Mouse (Mus musculus): ENCODE measurements at regions not wholly inside any gene's neighbourhood (a gene's known extent, or its start where the extent isn't known, plus 50 kb on each side); places are given as distances from the start of the nearest gene placed in this dataset.

DNA sequence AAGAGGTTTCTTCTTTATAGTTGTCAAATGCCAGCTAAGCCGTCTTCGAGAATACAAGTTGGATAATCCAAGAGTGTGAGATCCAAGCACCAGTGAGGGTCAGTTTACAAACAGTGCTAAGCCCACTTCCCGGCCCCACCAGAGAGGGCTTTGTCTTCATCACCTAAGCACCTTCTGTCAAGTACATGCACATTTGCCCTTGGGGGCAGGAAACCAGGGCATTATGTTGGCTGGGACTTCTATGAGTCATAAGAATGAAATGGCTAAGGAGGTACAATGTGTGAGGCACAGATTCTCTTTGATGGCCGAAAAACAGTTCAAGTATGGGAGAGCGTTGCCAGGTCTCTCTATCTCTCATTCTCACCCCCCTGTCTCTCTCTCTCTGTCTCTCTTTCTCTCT lies 387.1 kb downstream of the Nedd1 start:
- H3K27me3 ChIP-seq (replicated peaks; ENCODE audit: control insufficient read depth, insufficient read depth, low read length) = no peaks in the 10 kb centered on the region
- H3K27ac ChIP-seq (ENCODE audit: low read depth) = no peak overlapping the region
- peaks cover 8% of the 10 kb centered on the region; the same call in 1 of the 2 replicates for H3K4me1 ChIP-seq (replicated peaks; ENCODE audit: control insufficient read depth, insufficient read depth, low read length)
- no peak for ATAC-seq (replicated peaks; ENCODE audit: low FRiP score, low TSS enrichment, low read depth)
- H3K9me3 ChIP-seq (ENCODE audit: control insufficient read depth, low read length) = no peaks in the 10 kb centered on the region
- no peak for DNase-seq (ENCODE audit: low spot score)
- no peak overlapping the region for H3K9ac ChIP-seq (ENCODE audit: low read length)
- no peak overlapping the region for H3K4me3 ChIP-seq (ENCODE audit: low read depth, low read length)
- no peaks in the 10 kb centered on the region for H3K36me3 ChIP-seq (ENCODE audit: control insufficient read depth, insufficient read depth, low read length)
- 80% methylated on average over 5 of the region's 5 CpGs for WGBS
- H3K4me2 ChIP-seq (ENCODE audit: low read length) = no peak overlapping the region

DNA sequence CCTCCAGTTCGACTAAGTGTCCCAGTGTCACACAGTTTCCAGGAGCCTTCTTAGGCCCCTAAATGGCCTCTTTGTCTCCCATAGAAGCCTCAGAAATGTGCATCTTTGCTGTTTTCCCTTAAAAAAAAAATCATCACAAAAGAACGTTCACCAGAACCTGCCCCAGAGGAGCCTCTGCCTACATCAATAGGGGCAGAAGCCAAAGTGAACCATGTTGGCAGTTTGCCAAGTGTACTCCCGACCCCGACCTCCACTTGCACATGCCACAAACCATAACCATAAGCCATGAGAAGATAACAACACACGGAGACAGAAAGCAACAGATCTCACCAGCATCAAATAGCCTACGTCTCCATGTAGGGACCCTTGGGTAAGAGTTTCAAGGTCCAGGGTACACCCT lies 388.4 kb downstream of the Nedd1 start:
- no peak overlapping the region for H3K4me2 ChIP-seq (ENCODE audit: low read length)
- DNase-seq (ENCODE audit: low spot score) (peak; percentile 60), ATAC-seq (replicated peaks; ENCODE audit: low FRiP score, low TSS enrichment, low read depth) (0 out of 2 replicates have a peak, but pooled peaks have one; percentile 27)
- no peaks in the 10 kb centered on the region for H3K36me3 ChIP-seq (ENCODE audit: control insufficient read depth, insufficient read depth, low read length)
- no peak overlapping the region for H3K27ac ChIP-seq (ENCODE audit: low read depth)
- no peaks in the 10 kb centered on the region for H3K27me3 ChIP-seq (replicated peaks; ENCODE audit: control insufficient read depth, insufficient read depth, low read length)
- no peak overlapping the region for H3K4me3 ChIP-seq (ENCODE audit: low read depth, low read length)
- H3K9me3 ChIP-seq (ENCODE audit: control insufficient read depth, low read length) = no peaks in the 10 kb centered on the region
- WGBS = 38% methylated on average over 6 of the region's 6 CpGs
- no peak overlapping the region for H3K9ac ChIP-seq (ENCODE audit: low read length)
- peaks cover 8% of the 10 kb centered on the region; the same call in 1 of the 2 replicates for H3K4me1 ChIP-seq (replicated peaks; ENCODE audit: control insufficient read depth, insufficient read depth, low read length)

DNA sequence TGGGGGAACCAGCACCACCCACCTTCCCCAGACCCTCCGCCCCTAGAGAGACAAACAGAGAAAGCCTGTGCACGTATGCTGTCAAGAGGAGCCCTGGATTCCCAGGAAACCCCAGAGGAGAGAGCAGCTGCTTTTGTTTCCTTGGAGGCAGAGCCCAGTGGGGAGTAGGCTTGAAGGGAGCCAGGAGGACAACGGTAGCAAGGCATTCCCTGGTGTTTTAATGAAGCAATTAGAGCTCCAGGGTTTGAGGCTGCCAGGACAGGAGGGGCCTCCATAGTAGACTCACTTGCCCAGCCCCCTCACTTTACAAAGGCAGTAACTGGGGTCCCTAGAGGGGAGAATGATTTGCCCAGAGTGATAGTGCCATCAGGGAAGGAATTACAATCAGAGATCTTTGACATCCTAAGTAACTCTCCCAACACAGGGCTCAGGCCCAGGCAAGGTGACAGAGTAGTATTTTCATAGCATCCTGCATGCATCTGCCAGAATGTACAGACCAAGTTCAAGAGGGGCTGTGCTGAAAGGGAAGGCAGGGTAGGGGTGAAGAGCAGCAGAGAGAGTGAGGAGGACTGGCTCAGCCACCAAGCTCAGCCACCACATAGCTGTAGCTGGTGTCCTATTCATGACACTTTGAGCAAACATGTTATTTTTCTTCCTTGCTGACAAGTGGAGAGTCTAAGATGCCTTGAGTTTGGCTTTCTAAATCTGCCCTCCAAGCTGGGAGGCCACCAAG lies 389.0 kb downstream of the Nedd1 start:
- H3K4me1 ChIP-seq (replicated peaks; ENCODE audit: control insufficient read depth, insufficient read depth, low read length) = peaks cover 8% of the 10 kb centered on the region; the same call in 1 of the 2 replicates
- WGBS = 13% methylated on average over 3 of the region's 3 CpGs
- no peaks in the 10 kb centered on the region for H3K9me3 ChIP-seq (ENCODE audit: control insufficient read depth, low read length)
- H3K9ac ChIP-seq (ENCODE audit: low read length) = no peak overlapping the region
- no peaks in the 10 kb centered on the region for H3K27me3 ChIP-seq (replicated peaks; ENCODE audit: control insufficient read depth, insufficient read depth, low read length)
- DNase-seq (ENCODE audit: low spot score) = no peak
- no peak overlapping the region for H3K4me2 ChIP-seq (ENCODE audit: low read length)
- H3K27ac ChIP-seq (ENCODE audit: low read depth) = no peak overlapping the region
- no peaks in the 10 kb centered on the region for H3K36me3 ChIP-seq (ENCODE audit: control insufficient read depth, insufficient read depth, low read length)
- ATAC-seq (replicated peaks; ENCODE audit: low FRiP score, low TSS enrichment, low read depth) = 0 out of 2 replicates have a peak, but pooled peaks have one; percentile 50
- H3K4me3 ChIP-seq (ENCODE audit: low read depth, low read length) = no peak overlapping the region

DNA sequence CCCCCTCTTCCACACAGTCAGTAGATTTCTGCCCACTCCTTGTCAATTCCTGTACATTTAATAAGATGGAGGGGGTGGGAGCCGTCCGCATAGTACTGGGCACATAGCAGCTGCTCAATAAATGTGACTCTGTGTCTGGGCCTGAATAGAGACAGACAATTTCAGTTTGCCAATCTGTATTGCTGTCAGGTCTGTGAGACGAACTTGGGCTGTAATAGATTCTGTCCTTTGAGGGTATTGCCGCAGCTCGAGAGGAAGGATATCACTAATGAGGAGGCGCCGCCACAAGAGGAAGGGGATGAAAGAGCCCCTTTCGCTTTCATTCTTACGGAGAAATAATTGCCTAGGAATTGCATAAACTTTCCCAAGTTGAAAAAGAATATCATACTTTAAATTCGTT lies 392.1 kb downstream of the Nedd1 start:
- no peak for DNase-seq (ENCODE audit: low spot score)
- no peaks in the 10 kb centered on the region for H3K9me3 ChIP-seq (ENCODE audit: control insufficient read depth, low read length)
- H3K4me2 ChIP-seq (ENCODE audit: low read length) = no peak overlapping the region
- H3K27ac ChIP-seq (ENCODE audit: low read depth) = no peak overlapping the region
- H3K4me3 ChIP-seq (ENCODE audit: low read depth, low read length) = no peak overlapping the region
- no peak overlapping the region for H3K9ac ChIP-seq (ENCODE audit: low read length)
- no peaks in the 10 kb centered on the region for H3K27me3 ChIP-seq (replicated peaks; ENCODE audit: control insufficient read depth, insufficient read depth, low read length)
- no peak for ATAC-seq (replicated peaks; ENCODE audit: low FRiP score, low TSS enrichment, low read depth)
- H3K4me1 ChIP-seq (replicated peaks; ENCODE audit: control insufficient read depth, insufficient read depth, low read length) = peaks cover 8% of the 10 kb centered on the region; the same call in 1 of the 2 replicates
- 88% methylated on average over 10 of the region's 10 CpGs for WGBS
- H3K36me3 ChIP-seq (ENCODE audit: control insufficient read depth, insufficient read depth, low read length) = no peaks in the 10 kb centered on the region

DNA sequence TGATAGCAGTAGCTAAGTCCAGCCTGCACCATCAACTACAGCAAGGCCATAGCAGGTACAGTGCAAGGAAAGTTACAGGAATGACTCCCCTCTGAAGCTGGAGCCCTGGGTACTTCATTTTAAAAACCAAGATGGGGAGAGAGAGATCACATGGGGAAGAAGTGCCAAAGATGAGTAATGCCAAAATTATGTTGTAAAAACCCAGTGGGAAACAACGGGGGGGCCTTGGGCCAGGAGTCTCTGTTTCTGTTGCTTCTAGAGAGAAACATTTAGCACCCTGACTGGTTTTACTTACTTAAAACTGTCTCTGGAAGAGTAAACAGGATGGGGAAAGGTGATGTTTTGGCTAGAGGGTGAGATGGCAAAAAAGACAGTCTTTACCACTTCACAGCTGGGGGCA lies 392.6 kb downstream of the Nedd1 start:
- H3K27ac ChIP-seq (ENCODE audit: low read depth) = no peak overlapping the region
- DNase-seq (ENCODE audit: low spot score) (no peak), ATAC-seq (replicated peaks; ENCODE audit: low FRiP score, low TSS enrichment, low read depth) (no peak)
- H3K4me2 ChIP-seq (ENCODE audit: low read length) = no peak overlapping the region
- H3K4me3 ChIP-seq (ENCODE audit: low read depth, low read length) = no peak overlapping the region
- no peaks in the 10 kb centered on the region for H3K36me3 ChIP-seq (ENCODE audit: control insufficient read depth, insufficient read depth, low read length)
- WGBS = 42% methylated on average over 1 of the region's 1 CpGs
- no peaks in the 10 kb centered on the region for H3K27me3 ChIP-seq (replicated peaks; ENCODE audit: control insufficient read depth, insufficient read depth, low read length)
- no peak overlapping the region for H3K9ac ChIP-seq (ENCODE audit: low read length)
- peaks cover 8% of the 10 kb centered on the region; the same call in 1 of the 2 replicates for H3K4me1 ChIP-seq (replicated peaks; ENCODE audit: control insufficient read depth, insufficient read depth, low read length)
- H3K9me3 ChIP-seq (ENCODE audit: control insufficient read depth, low read length) = no peaks in the 10 kb centered on the region

DNA sequence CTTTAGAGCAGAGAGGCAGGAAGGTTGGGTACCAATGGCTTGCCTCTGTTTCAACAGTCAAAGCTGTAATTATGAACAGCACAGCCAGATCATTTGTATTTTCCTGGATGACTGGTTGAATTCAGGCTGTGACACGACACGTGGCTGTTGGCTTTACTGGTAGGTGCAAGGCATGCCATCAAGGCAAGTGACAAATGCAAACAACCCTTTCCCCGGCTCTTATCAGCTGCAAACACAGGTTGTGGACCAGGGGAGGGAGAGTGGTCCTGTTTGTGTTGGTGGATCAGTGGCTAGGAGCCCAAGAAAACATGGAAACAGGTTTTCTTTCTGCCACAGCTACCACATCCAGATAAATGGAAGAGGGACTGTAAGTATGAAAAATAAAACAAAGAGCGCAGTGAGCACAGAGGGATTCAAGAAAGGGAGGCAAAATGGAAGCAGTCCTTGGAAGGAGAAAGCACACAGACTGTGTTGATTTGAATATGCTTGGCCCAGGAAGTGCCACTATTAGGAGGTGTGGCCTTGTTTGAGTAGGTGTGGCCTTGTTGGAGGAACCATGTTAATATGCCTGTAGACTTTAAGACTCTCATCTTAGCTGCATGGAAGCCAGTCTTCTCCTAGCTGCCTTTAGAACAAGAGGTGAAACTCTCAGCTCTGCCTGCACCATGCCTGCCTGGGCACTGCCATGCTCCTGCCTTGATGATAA lies 396.8 kb downstream of the Nedd1 start:
- H3K4me2 ChIP-seq (ENCODE audit: low read length) = no peak overlapping the region
- no peaks in the 10 kb centered on the region for H3K4me1 ChIP-seq (replicated peaks; ENCODE audit: control insufficient read depth, insufficient read depth, low read length)
- no peak overlapping the region for H3K4me3 ChIP-seq (ENCODE audit: low read depth, low read length)
- ATAC-seq (replicated peaks; ENCODE audit: low FRiP score, low TSS enrichment, low read depth) (no peak), DNase-seq (ENCODE audit: low spot score) (no peak)
- no peaks in the 10 kb centered on the region for H3K9me3 ChIP-seq (ENCODE audit: control insufficient read depth, low read length)
- no peaks in the 10 kb centered on the region for H3K27me3 ChIP-seq (replicated peaks; ENCODE audit: control insufficient read depth, insufficient read depth, low read length)
- WGBS = 53% methylated on average over 4 of the region's 4 CpGs
- no peak overlapping the region for H3K9ac ChIP-seq (ENCODE audit: low read length)
- H3K36me3 ChIP-seq (ENCODE audit: control insufficient read depth, insufficient read depth, low read length) = no peaks in the 10 kb centered on the region
- no peak overlapping the region for H3K27ac ChIP-seq (ENCODE audit: low read depth)

DNA sequence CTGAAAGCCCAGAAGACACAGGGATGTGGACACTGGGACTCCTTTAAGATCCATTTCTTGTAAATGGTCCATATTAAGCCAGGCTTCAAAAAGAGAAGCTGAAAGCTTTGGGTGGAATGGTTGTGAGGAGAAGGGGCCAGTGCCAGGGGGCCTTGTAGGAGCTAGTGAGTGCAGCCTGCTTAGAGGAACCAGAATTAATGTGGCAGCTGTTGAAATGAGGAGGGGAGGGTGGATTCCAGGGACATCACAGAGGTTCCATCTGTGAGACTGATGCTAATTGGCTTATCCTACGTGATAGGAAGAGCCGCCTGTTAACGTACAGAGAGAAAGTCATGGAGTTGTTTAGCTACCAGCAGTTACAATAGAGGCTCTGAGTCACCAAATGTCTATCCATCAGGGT lies 407.6 kb downstream of the Nedd1 start:
- Histone ChIP-seq H3K4me2 (ENCODE audit: low read length) (no peak overlapping the region), H3K9me3 (ENCODE audit: control insufficient read depth, low read length) (no peaks in the 10 kb centered on the region), H3K4me1 (replicated peaks; ENCODE audit: control insufficient read depth, insufficient read depth, low read length) (no peaks in the 10 kb centered on the region), H3K27ac (ENCODE audit: low read depth) (no peak overlapping the region), H3K4me3 (ENCODE audit: low read depth, low read length) (no peak overlapping the region), H3K36me3 (ENCODE audit: control insufficient read depth, insufficient read depth, low read length) (no peaks in the 10 kb centered on the region), H3K9ac (ENCODE audit: low read length) (no peak overlapping the region), H3K27me3 (replicated peaks; ENCODE audit: control insufficient read depth, insufficient read depth, low read length) (no peaks in the 10 kb centered on the region)
- 60% methylated on average over 3 of the region's 3 CpGs for WGBS
- ATAC-seq (replicated peaks; ENCODE audit: low FRiP score, low TSS enrichment, low read depth) (no peak), DNase-seq (ENCODE audit: low spot score) (no peak)

DNA sequence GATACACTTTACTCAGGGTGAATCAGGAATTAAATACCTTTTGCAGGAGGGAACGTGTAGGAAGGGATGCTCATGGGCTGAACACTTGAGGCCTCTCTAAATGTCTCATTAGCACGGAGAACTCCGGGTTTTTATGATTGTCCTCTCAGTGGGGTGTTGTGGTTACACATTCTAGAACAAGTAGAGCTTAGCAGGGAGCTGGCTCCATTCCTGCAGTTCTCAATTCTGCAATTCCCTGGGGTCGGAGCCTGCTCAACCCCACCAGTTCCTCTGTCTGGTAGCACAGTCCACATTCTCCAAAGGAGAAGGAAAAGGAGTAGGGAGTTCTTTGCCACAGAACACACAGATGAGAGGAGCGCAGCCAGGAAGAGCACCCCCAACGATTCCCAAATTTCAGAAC lies 409.9 kb downstream of the Nedd1 start:
- H3K27ac ChIP-seq (ENCODE audit: low read depth) = no peak overlapping the region
- no peak overlapping the region for H3K4me3 ChIP-seq (ENCODE audit: low read depth, low read length)
- no peaks in the 10 kb centered on the region for H3K27me3 ChIP-seq (replicated peaks; ENCODE audit: control insufficient read depth, insufficient read depth, low read length)
- WGBS = 85% methylated on average over 6 of the region's 6 CpGs
- H3K9me3 ChIP-seq (ENCODE audit: control insufficient read depth, low read length) = no peaks in the 10 kb centered on the region
- H3K4me2 ChIP-seq (ENCODE audit: low read length) = no peak overlapping the region
- H3K9ac ChIP-seq (ENCODE audit: low read length) = no peak overlapping the region
- no peaks in the 10 kb centered on the region for H3K36me3 ChIP-seq (ENCODE audit: control insufficient read depth, insufficient read depth, low read length)
- no peaks in the 10 kb centered on the region for H3K4me1 ChIP-seq (replicated peaks; ENCODE audit: control insufficient read depth, insufficient read depth, low read length)
- DNase-seq (ENCODE audit: low spot score) = no peak
- ATAC-seq (replicated peaks; ENCODE audit: low FRiP score, low TSS enrichment, low read depth) = no peak

DNA sequence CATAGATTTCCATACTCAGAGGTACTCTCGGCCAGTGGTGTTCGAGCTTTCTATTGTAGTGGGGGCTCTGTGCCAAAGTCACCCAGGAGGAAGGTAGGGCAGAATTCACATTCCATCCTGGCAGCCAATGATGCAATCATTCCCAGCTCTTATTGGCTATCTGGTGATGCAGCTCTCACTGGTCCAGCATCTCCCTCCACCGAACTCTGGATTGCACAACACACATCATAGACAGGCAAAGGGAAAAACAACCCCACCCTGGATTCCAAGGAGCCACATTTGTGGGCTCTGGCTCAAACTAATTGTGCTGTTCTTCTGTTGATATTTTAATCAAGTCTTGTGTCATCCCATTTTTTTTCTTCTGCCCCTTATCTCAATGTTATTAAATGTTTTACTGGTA lies 413.6 kb downstream of the Nedd1 start:
- no peak for DNase-seq (ENCODE audit: low spot score)
- no peaks in the 10 kb centered on the region for H3K27me3 ChIP-seq (replicated peaks; ENCODE audit: control insufficient read depth, insufficient read depth, low read length)
- H3K27ac ChIP-seq (ENCODE audit: low read depth) = no peak overlapping the region
- H3K4me1 ChIP-seq (replicated peaks; ENCODE audit: control insufficient read depth, insufficient read depth, low read length) = no peaks in the 10 kb centered on the region
- no peaks in the 10 kb centered on the region for H3K36me3 ChIP-seq (ENCODE audit: control insufficient read depth, insufficient read depth, low read length)
- 85% methylated on average over 3 of the region's 3 CpGs for WGBS
- ATAC-seq (replicated peaks; ENCODE audit: low FRiP score, low TSS enrichment, low read depth) = no peak
- H3K9me3 ChIP-seq (ENCODE audit: control insufficient read depth, low read length) = no peaks in the 10 kb centered on the region
- H3K4me2 ChIP-seq (ENCODE audit: low read length) = no peak overlapping the region
- H3K9ac ChIP-seq (ENCODE audit: low read length) = no peak overlapping the region
- H3K4me3 ChIP-seq (ENCODE audit: low read depth, low read length) = no peak overlapping the region
